Mouse (Mus musculus): ENCODE data around the gene Phf3.

- TF ChIP-seq GATA1 (IDR thresholded peaks at IDR 0.05; ENCODE audit: low read length) (no peak), TAL1 (IDR thresholded peaks at IDR 0.05; ENCODE audit: low read length) (no peak)
Measured at GRCm38 (mm10) chr1:30849955-30850354, 23.8 kb downstream of the Phf3 start.
